Mouse (Mus musculus) erythroblast, embryonic 14.5 days (primary cell): Measurements from ENCODE around the gene Cel. TPM values are rescaled to one million over a fixed set of nuclear protein-coding genes. Genes with fewer than 3 reads are reported as not detected.

ENCODE experiments used
- H3K27me3 ChIP-seq: 2 replicates; pipeline ENCODE4 v1.6.1; 2012; ENCODE audit warnings: inconsistent platforms; ENCODE audit not compliant: control insufficient read depth
- H3K36me3 ChIP-seq: 2 replicates; pipeline ENCODE4 v1.6.1; 2012; ENCODE audit warnings: mild to moderate bottlenecking, inconsistent platforms; ENCODE audit not compliant: control insufficient read depth
- H3K4me1 ChIP-seq: 2 replicates; pipeline ENCODE4 v1.6.1; 2012; ENCODE audit warnings: inconsistent platforms; ENCODE audit not compliant: control insufficient read depth
- H3K4me3 ChIP-seq: replicated peaks from 2 replicates; pipeline ENCODE3; 2012; ENCODE audit warnings: moderate library complexity, mild to moderate bottlenecking, inconsistent platforms
- H3K9me3 ChIP-seq: 2 replicates; pipeline ENCODE4 v1.6.1; 2012; ENCODE audit warnings: low read length, inconsistent platforms, mixed read lengths; ENCODE audit not compliant: control insufficient read depth
- GATA1 ChIP-seq: IDR thresholded peaks from 2 replicates; pipeline ENCODE4 v1.6.1; 2012; ENCODE audit warnings: low read length, inconsistent platforms, mixed read lengths
- TAL1 ChIP-seq: IDR thresholded peaks from 3 replicates; pipeline ENCODE4 v1.6.1; 2012; ENCODE audit warnings: low read length, inconsistent platforms, mixed read lengths
- polyA plus RNA-seq: library from polyadenylated mRNA; stranded (reverse); fragments of >175 nt; gene quantifications from 2 replicates; pipeline ENCODE4 v1.2.3, GENCODE M21; 2012

Gene Cel
- polyA plus RNA-seq = not detected in 2 replicates

DNA sequence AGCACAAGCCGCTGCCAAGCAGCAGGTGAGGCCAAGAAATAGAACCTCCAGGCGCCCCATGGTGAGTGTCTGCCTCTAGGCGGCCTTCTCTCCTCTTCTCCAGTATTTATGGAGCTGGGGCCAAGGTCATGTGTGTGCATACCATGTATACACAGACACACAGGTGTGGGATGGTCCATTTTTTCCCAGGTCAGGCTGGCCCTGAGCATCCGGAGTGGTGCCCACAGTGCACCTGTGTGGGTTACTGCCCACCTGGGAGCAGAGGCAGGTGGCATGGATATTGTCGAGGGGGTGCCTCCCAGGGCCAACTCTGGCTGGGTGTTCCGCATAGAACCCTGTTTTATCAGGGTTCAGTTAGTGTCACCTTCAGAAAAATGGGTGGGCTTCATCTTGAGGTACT, at the start of gene Cel:
Cel (minus strand) TSS at position 101 of the 400 bp plus-strand sequence.
- Histone ChIP-seq H3K4me3 (no peak within 1 kb of the TSS), H3K4me1 (no peaks in the 10 kb centered on the region), H3K36me3 (peaks cover 33% of the 10 kb centered on the region), H3K27me3 (no peaks in the 10 kb centered on the region), H3K9me3 (no peaks in the 10 kb centered on the region)
- no peak for TF ChIP-seq TAL1

- Histone ChIP-seq H3K4me3 (no peak overlapping the region), H3K36me3 (peaks cover 100% of the 10 kb centered on the region), H3K4me1 (peaks cover 99% of the 10 kb centered on the region), H3K27me3 (peaks cover 2% of the 10 kb centered on the region; the same call in 1 of the 2 replicates), H3K9me3 (peaks cover 3% of the 10 kb centered on the region; the same call in 1 of the 2 replicates)
- TF ChIP-seq TAL1 (no peak), GATA1 (no peak)
Measured at GRCm38 (mm10) chr2:28612436-28613063, 49.3 kb upstream of the Cel start.

- Histone ChIP-seq H3K36me3 (peaks cover 99% of the 10 kb centered on the region), H3K4me1 (peaks cover 99% of the 10 kb centered on the region), H3K9me3 (peaks cover 3% of the 10 kb centered on the region; the same call in 1 of the 2 replicates), H3K27me3 (peaks cover 2% of the 10 kb centered on the region; the same call in 1 of the 2 replicates), H3K4me3 (no peak overlapping the region)
- TF ChIP-seq TAL1 = no peak
- TF ChIP-seq GATA1 = no peak
Measured at GRCm38 (mm10) chr2:28611407-28611787, 48.2 kb upstream of the Cel start.

DNA sequence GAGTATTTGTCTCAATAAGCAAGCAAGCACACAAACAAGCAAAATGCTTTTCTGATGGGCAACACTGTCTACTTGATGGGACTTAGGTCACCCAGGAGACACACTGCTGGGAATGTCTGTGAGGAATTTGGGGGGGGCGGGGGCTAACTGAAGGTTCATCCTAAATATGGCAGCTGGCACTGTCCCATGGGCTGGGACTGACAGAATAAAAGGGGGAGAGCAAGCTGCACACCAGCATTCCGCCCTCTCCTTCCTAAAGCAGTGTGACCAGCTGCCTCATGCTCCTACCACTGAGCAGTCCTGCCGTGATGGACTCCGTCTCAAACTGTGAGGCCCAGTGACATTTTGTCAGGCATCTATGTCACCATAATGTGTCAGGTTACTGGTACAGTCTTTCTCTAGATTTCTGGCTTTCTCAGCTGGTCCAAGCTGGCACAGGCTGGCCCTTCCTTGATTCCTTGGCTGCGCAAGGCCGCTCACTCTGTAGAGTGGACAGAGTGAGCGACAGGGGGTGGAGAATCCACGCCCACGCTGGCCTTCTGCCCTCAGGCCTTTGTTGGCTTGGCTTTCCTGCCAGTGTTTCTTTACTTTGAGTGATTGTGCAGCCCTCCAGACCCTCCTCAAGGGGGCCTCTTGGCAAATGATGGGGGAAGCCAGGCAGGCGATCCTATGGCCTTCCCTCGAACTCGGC, 47.7 kb upstream of the Cel start:
- H3K36me3 ChIP-seq = peaks cover 99% of the 10 kb centered on the region

GRCm38 (mm10) chr2:28609851-28610250, 46.6 kb upstream of the Cel start:
- TF ChIP-seq TAL1 = no peak
- no peak for TF ChIP-seq GATA1
- Histone ChIP-seq H3K4me1 (peaks cover 92% of the 10 kb centered on the region), H3K4me3 (no peak overlapping the region), H3K9me3 (peaks cover 5% of the 10 kb centered on the region), H3K36me3 (peaks cover 93% of the 10 kb centered on the region), H3K27me3 (peaks cover 2% of the 10 kb centered on the region; the same call in 1 of the 2 replicates)

More for the DNA sequence above, 47.7 kb upstream of the Cel start:
- Histone ChIP-seq H3K9me3 (peaks cover 3% of the 10 kb centered on the region; the same call in 1 of the 2 replicates), H3K4me1 (peaks cover 99% of the 10 kb centered on the region), H3K27me3 (peaks cover 2% of the 10 kb centered on the region; the same call in 1 of the 2 replicates), H3K4me3 (no peak overlapping the region)
- no peak for TF ChIP-seq GATA1
- TF ChIP-seq TAL1 = no peak

GRCm38 (mm10) chr2:28607341-28608165, 44.4 kb upstream of the Cel start:
- H3K4me1 ChIP-seq = peaks cover 88% of the 10 kb centered on the region
- TF ChIP-seq GATA1 = no peak
- TF ChIP-seq TAL1 = no peak
- peak overlapping the region; percentile 19 for H3K4me3 ChIP-seq
- H3K27me3 ChIP-seq = no peaks in the 10 kb centered on the region; the same call in 1 of the 2 replicates
- peaks cover 78% of the 10 kb centered on the region for H3K36me3 ChIP-seq
- peaks cover 6% of the 10 kb centered on the region for H3K9me3 ChIP-seq

GRCm38 (mm10) chr2:28606601-28607340, 43.6 kb upstream of the Cel start:
- Histone ChIP-seq H3K4me3 (no peak overlapping the region), H3K9me3 (peaks cover 6% of the 10 kb centered on the region; the same call in 1 of the 2 replicates), H3K36me3 (peaks cover 73% of the 10 kb centered on the region), H3K27me3 (no peaks in the 10 kb centered on the region; the same call in 1 of the 2 replicates), H3K4me1 (peaks cover 88% of the 10 kb centered on the region)
- no peak for TF ChIP-seq TAL1

- peaks cover 6% of the 10 kb centered on the region; the same call in 1 of the 2 replicates for H3K9me3 ChIP-seq
- H3K27me3 ChIP-seq = no peaks in the 10 kb centered on the region; the same call in 1 of the 2 replicates
- H3K36me3 ChIP-seq = peaks cover 67% of the 10 kb centered on the region
- H3K4me3 ChIP-seq = no peak overlapping the region
- TF ChIP-seq TAL1 = no peak
- no peak for TF ChIP-seq GATA1
- H3K4me1 ChIP-seq = peaks cover 88% of the 10 kb centered on the region
Measured at GRCm38 (mm10) chr2:28605789-28606541, 42.8 kb upstream of the Cel start.
